Mouse (Mus musculus): ENCODE results near the gene Gm18596. TPM values are rescaled to one million over a fixed set of nuclear protein-coding genes. Genes with fewer than 3 reads are reported as not detected.

The Gm18596 gene
- total and polyA plus RNA-seq, 3 experiments = not detected

DNA sequence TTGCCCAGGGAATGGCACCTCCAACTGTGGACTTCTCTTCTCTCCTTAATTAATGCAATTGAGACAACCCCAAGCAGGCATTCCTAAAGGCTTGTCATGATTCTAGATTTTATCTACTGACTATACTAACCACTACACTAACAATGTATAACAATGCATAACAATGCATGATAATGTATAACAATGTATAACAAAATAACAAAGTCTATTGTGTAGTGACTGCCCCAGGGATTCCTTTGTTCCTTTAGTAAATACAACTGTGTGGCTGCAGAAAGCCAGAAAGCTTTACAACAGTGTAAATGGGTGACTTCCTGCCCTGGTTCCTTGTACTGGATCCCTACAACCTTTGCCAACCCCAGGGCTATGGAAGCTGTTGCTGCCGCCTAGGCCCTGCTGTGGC is 6.5 kb downstream of the Gm18596 start:
- Histone ChIP-seq H3K4me1 (ENCODE audit: control insufficient read depth in 1 of 2, insufficient read depth in 2 of 2, low read length in 2 of 2) (no peaks in the 10 kb centered on the region), H3K36me3 (ENCODE audit: control insufficient read depth in 1 of 2, insufficient read depth in 2 of 2, low read length in 2 of 2) (no peaks in the 10 kb centered on the region)
- TF ChIP-seq CHD2 (IDR thresholded peaks at IDR 0.05; ENCODE audit: low read length) = no peak
- no peak for TF ChIP-seq SMC3 (IDR thresholded peaks at IDR 0.05; ENCODE audit: low read depth, low read length)
- no peak for TF ChIP-seq SIN3A (IDR thresholded peaks at IDR 0.05; ENCODE audit: low read length)
- TF ChIP-seq EP300 (IDR thresholded peaks at IDR 0.05; ENCODE audit: low read depth in 1 of 2, low read length in 2 of 2) = no peak
- no peak for TF ChIP-seq MYB (IDR thresholded peaks at IDR 0.05; ENCODE audit: low read depth, low read length)
- TF ChIP-seq RAD21 (IDR thresholded peaks at IDR 0.05; ENCODE audit: low read depth, low read length) = no peak
- no peak for TF ChIP-seq UBTF (IDR thresholded peaks at IDR 0.05; ENCODE audit: borderline replicate concordance, insufficient read depth, low read depth, low read length)
- no peak for TF ChIP-seq RCOR1 (IDR thresholded peaks at IDR 0.05; ENCODE audit: low read depth, low read length)
- TF ChIP-seq MAX (IDR thresholded peaks at IDR 0.05; ENCODE audit: low read length) = no peak
- no peak for TF ChIP-seq ELF1 (IDR thresholded peaks at IDR 0.05; ENCODE audit: low read depth, low read length)

DNA sequence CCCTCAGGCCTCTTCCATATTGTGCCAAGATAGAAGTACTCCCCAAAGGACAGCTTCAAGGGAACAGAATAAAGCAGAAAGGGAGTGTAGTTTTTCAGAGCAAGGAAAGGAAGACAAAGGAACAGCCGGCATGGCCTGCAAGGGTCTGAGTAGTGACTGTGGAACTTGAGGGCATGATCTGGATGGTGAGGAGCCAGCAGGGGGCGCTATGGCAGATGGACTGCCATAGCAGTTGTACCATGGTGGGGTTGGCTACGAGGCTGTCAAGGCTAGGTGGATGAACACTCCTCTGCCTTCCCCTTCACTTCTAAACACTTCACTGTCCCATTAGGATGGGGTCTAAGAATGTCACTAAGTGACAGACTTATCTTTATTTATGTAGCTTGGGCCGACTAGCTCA is 13.2 kb downstream of the Gm18596 start:
- H3K9ac ChIP-seq (ENCODE audit: control insufficient read depth, low read depth, low read length, poor library complexity, severe bottlenecking) = no peak overlapping the region
- H3K27ac ChIP-seq (ENCODE audit: control insufficient read depth, low read depth, low read length) = no peak overlapping the region
- no peaks in the 10 kb centered on the region for H3K79me2 ChIP-seq (ENCODE audit: control insufficient read depth, insufficient read depth, low read length, poor library complexity)
- H3K4me3 ChIP-seq (ENCODE audit: control insufficient read depth in 1 of 2, insufficient read depth in 1 of 2, low read depth in 2 of 2, low read length in 2 of 2) = no peak overlapping the region
- H3K36me3 ChIP-seq (ENCODE audit: control insufficient read depth in 1 of 2, insufficient read depth in 2 of 2, low read length in 2 of 2) = no peaks in the 10 kb centered on the region
- H3K9me3 ChIP-seq (replicated peaks; ENCODE audit: insufficient read depth, low read length) = no peaks in the 10 kb centered on the region
- TF ChIP-seq MYC (IDR thresholded peaks at IDR 0.05; ENCODE audit: low read depth, low read length) (no peak), SMC3 (IDR thresholded peaks at IDR 0.05; ENCODE audit: low read depth, low read length) (peak; percentile 62), USF2 (IDR thresholded peaks at IDR 0.05; ENCODE audit: borderline replicate concordance in 1 of 2, insufficient read depth in 1 of 2, low read depth in 1 of 2, low read length in 2 of 2) (no peak), USF1 (IDR thresholded peaks at IDR 0.05; ENCODE audit: low read depth, low read length) (no peak), ZC3H11A (IDR thresholded peaks at IDR 0.05; ENCODE audit: low read depth, low read length) (peak; percentile 17), RAD21 (IDR thresholded peaks at IDR 0.05; ENCODE audit: low read depth, low read length) (peak; percentile 26), EP300 (IDR thresholded peaks at IDR 0.05; ENCODE audit: low read depth in 1 of 2, low read length in 2 of 2) (no peak), CTCF (IDR thresholded peaks at IDR 0.05 in 2 of 3, conservative IDR thresholded peaks at IDR 0.05 in 1 of 3; ENCODE audit: control insufficient read depth in 1 of 3, insufficient read depth in 1 of 3, low read depth in 2 of 3, low read length in 3 of 3, poor library complexity in 1 of 3, severe bottlenecking in 1 of 3) (peak; percentile 74 to 91 (median 88))
- no peaks in the 10 kb centered on the region for H3K4me1 ChIP-seq (ENCODE audit: control insufficient read depth in 1 of 2, insufficient read depth in 2 of 2, low read length in 2 of 2)
- peaks cover 5 to 10% of the 10 kb centered on the region in 2 experiments for H3K27me3 ChIP-seq (ENCODE audit: control insufficient read depth in 1 of 2, insufficient read depth in 2 of 2, low read length in 2 of 2)
- peak; percentile 51 for DNase-seq (ENCODE audit: low read depth, low spot score)

More for the DNA sequence above, 6.5 kb downstream of the Gm18596 start:
- H3K79me2 ChIP-seq (ENCODE audit: control insufficient read depth, insufficient read depth, low read length, poor library complexity) = no peaks in the 10 kb centered on the region
- no peak overlapping the region for H3K4me3 ChIP-seq (ENCODE audit: control insufficient read depth in 1 of 2, insufficient read depth in 1 of 2, low read depth in 2 of 2, low read length in 2 of 2)
- no peak overlapping the region for H3K9ac ChIP-seq (ENCODE audit: control insufficient read depth, low read depth, low read length, poor library complexity, severe bottlenecking)
- DNase-seq (ENCODE audit: low read depth, low spot score) = no peak
- H3K9me3 ChIP-seq (replicated peaks; ENCODE audit: insufficient read depth, low read length) = no peaks in the 10 kb centered on the region
- peaks cover 5 to 12% of the 10 kb centered on the region in 2 experiments for H3K27me3 ChIP-seq (ENCODE audit: control insufficient read depth in 1 of 2, insufficient read depth in 2 of 2, low read length in 2 of 2)
- H3K27ac ChIP-seq (ENCODE audit: control insufficient read depth, low read depth, low read length) = no peak overlapping the region
